Mouse (Mus musculus) hindbrain, postnatal 0 days (tissue): ENCODE measurements at regions not wholly inside any gene's neighbourhood (a gene's known extent, or its start where the extent isn't known, plus 50 kb on each side); places are given as distances from the start of the nearest gene placed in this dataset.

Experiments used
- ATAC-seq: fragments of 200-750 bp; cut with Nextera tagmentation; 2 replicates; pipeline ENCODE4 v1.8.0; 2017; ENCODE audit warnings: mild to moderate bottlenecking, moderate TSS enrichment, moderate library complexity
- DNase-seq: peaks from one replicate; pipeline ENCODE4 v3.0.0-alpha.2; 2015; ENCODE audit warnings: low spot score
- H3K27ac ChIP-seq: fragments of 300-500 bp; sonication (generic); 2 replicates; pipeline ENCODE4 v1.5.1; 2014; ENCODE audit warnings: mild to moderate bottlenecking
- H3K27me3 ChIP-seq: fragments of 300-500 bp; sonication (generic); 2 replicates; pipeline ENCODE4 v1.6.1; 2014; ENCODE audit warnings: low read length, mixed read lengths; ENCODE audit not compliant: insufficient read depth
- H3K36me3 ChIP-seq: fragments of 300-500 bp; sonication (generic); 2 replicates; pipeline ENCODE4 v1.6.1; 2014; ENCODE audit warnings: low read length, mixed read lengths; ENCODE audit not compliant: insufficient read depth
- H3K4me1 ChIP-seq: fragments of 300-500 bp; sonication (generic); 2 replicates; pipeline ENCODE4 v1.6.1; 2014; ENCODE audit warnings: antibody characterized with exemption, low read length, mixed read lengths; ENCODE audit not compliant: insufficient read depth
- H3K4me2 ChIP-seq: fragments of 300-500 bp; sonication (generic); 2 replicates; pipeline ENCODE4 v1.6.1; 2014; ENCODE audit warnings: low read depth, mild to moderate bottlenecking, low read length, moderate library complexity, mixed read lengths
- H3K4me3 ChIP-seq: fragments of 300-500 bp; sonication (generic); 2 replicates; pipeline ENCODE4 v1.5.1; 2014; ENCODE audit warnings: low read length
- H3K9ac ChIP-seq: fragments of 300-500 bp; sonication (generic); replicated peaks from 2 replicates; pipeline ENCODE4 v1.6.1; 2014; ENCODE audit warnings: mild to moderate bottlenecking, low read length, moderate library complexity, mixed read lengths
- H3K9me3 ChIP-seq: fragments of 300-500 bp; sonication (generic); 2 replicates; pipeline ENCODE4 v1.6.1; 2016; ENCODE audit warnings: low read length, mixed read lengths
- CTCF ChIP-seq: IDR thresholded peaks from 2 replicates; pipeline ENCODE4 v1.5.1; 2016; ENCODE audit warnings: antibody characterized with exemption, control low read depth, low read depth
- WGBS: fragments of 180-500 bp; shearing (Covaris S2); extraction: QIAGEN DNeasy Blood & Tissue Kit; methylation state at CpG from one replicate; pipeline ENCODE4 v1.1.7; 2014; 5-methylcytosine and 5-hydroxymethylcytosine counted together

DNA sequence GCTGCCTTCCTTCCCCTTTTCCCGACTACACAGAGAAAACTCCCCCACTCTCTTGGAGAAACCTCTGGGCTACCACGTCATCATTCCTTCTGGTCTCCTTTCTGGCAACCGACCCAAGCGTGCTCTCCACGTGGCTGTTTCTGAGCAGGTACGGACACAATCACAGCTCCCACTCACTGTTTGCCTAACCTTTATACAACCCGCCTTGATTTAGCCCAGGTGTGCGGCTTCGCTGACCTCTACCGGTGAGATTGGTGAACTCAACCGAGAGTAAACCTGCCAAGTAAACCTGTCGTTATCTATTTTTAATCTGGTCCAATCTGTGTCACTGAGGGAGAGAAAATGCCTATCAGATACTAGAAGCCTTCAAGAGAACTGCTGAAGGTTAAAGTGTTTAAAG is 142.7 kb upstream of the Gnai1 start:
- Histone ChIP-seq H3K4me1 (no peaks in the 10 kb centered on the region), H3K36me3 (no peaks in the 10 kb centered on the region), H3K27me3 (no peaks in the 10 kb centered on the region), H3K4me3 (no peak overlapping the region), H3K4me2 (no peak overlapping the region), H3K9ac (no peak overlapping the region), H3K27ac (no peak overlapping the region), H3K9me3 (no peaks in the 10 kb centered on the region)
- DNase-seq (no peak), ATAC-seq (no peak)
- WGBS, result 40% methylated on average over 12 of the region's 12 CpGs
- peak; percentile 34 for TF ChIP-seq CTCF

DNA sequence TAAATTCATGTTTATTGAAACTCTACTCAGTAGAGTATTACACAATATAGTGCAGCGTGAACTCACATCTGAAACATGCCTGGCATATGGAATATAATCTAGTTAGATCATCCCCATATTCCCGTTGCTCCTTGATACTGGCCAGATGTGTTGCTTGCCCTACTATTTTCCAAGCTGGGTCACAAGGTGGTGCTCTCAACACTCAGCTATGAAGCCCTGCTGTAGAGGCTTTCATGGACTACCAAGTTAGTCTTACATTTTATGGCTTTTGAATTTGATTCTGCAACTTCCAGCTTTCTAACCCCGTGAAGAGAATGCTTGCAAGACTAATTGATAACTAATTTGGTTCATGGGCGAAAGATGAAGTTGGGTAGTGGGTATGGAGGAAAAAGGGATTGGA is 134.2 kb upstream of the Gnai1 start:
- no peak overlapping the region for H3K4me3 ChIP-seq
- WGBS, result 78% methylated on average over 4 of the region's 4 CpGs
- H3K27ac ChIP-seq, result no peak overlapping the region
- ATAC-seq, result no peak
- no peaks in the 10 kb centered on the region for H3K4me1 ChIP-seq
- DNase-seq, result no peak
- no peak overlapping the region for H3K4me2 ChIP-seq
- H3K36me3 ChIP-seq, result no peaks in the 10 kb centered on the region
- no peaks in the 10 kb centered on the region for H3K9me3 ChIP-seq
- H3K27me3 ChIP-seq, result no peaks in the 10 kb centered on the region
- no peak overlapping the region for H3K9ac ChIP-seq
- TF ChIP-seq CTCF, result peak; percentile 16; the same call in 1 of the 2 replicates

DNA sequence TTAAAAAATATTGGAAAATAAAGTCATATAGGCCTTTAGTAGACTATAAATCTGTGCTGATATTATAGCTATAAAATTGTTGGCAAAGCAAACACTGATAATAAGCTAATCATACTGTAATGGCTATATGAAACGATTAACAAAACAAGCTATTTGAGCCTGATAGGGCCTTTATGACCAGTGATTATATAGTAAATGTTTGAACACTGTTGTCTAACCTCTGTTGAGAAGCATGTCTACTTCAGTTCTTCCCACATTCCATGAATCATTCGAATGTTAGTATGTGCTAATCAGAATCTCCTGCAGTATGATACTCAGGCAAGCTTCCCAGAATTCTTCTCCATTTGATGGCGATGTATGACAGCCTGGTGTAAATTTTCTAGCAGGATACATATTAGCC is 129.6 kb upstream of the Gnai1 start:
- Histone ChIP-seq H3K4me3 (no peak overlapping the region), H3K27me3 (no peaks in the 10 kb centered on the region), H3K27ac (no peak overlapping the region), H3K4me2 (no peak overlapping the region), H3K9ac (no peak overlapping the region), H3K4me1 (no peaks in the 10 kb centered on the region), H3K9me3 (no peaks in the 10 kb centered on the region), H3K36me3 (no peaks in the 10 kb centered on the region)
- no peak for TF ChIP-seq CTCF
- DNase-seq, result no peak
- 87% methylated on average over 3 of the region's 3 CpGs for WGBS
- no peak for ATAC-seq

DNA sequence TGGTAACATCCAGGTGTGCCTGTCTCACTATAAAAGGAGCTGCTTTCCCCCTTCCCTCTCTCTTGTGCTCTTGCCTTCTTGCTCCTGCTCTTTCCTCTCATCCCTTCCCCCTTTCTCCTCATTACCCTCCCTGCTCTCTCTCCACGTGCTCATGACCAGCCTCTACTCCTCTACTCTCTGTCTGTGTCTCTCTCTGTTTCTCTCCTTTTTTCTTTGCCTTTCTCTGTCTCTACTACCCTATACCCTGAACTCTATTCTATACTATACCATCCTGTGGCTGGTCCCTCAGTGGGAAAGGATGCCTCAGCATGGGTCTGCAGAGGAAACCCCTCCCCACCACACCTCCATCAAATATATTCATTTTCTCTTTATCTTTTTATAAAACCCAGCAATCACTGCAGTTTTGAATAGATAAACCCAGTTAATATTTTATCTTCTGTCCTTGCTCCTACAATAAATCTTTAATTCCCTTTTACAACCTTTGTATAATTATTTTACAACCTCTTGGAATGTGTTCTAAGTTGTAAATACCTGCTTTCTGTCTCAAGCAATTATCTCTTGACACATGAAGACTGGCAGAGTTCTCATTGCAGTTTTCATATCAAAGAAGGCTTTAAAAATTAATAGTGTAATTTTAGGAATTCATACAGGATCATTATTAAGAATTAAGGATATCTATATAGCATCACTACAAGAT is 127.1 kb upstream of the Gnai1 start:
- 36% methylated on average over 1 of the region's 1 CpGs for WGBS

DNA sequence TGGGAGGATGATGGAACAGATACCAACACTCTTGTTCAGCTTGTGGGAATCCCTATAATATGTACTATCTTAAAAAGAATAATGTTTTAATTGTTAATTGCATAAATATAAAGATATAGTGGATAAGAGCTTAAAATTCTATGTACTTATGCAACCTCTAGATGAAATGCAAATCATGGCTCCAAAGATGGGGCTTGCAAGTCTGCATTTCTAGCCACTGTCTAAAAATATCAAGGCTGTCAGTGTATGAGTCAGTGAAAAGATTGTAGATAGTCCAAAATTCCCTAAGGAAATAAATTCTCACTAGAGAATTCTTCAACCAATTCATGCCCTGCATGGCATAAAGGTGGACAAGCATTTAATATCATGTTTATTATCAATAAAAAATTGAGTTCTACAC is 124.2 kb upstream of the Gnai1 start:
- no peak for TF ChIP-seq CTCF
- ATAC-seq (no peak), DNase-seq (no peak)
- H3K36me3 ChIP-seq, result no peaks in the 10 kb centered on the region
- H3K27ac ChIP-seq, result no peak overlapping the region
- no peak overlapping the region for H3K4me3 ChIP-seq
- H3K27me3 ChIP-seq, result no peaks in the 10 kb centered on the region
- H3K4me1 ChIP-seq, result no peaks in the 10 kb centered on the region
- no peak overlapping the region for H3K9ac ChIP-seq
- no peak overlapping the region for H3K4me2 ChIP-seq
- no peaks in the 10 kb centered on the region for H3K9me3 ChIP-seq

More for the DNA sequence above, 127.1 kb upstream of the Gnai1 start:
- no peak for TF ChIP-seq CTCF
- Histone ChIP-seq H3K9me3 (no peaks in the 10 kb centered on the region), H3K4me1 (no peaks in the 10 kb centered on the region), H3K4me2 (no peak overlapping the region), H3K4me3 (no peak overlapping the region), H3K36me3 (no peaks in the 10 kb centered on the region), H3K27ac (no peak overlapping the region), H3K9ac (no peak overlapping the region), H3K27me3 (no peaks in the 10 kb centered on the region)
- ATAC-seq, result no peak
- DNase-seq, result no peak

DNA sequence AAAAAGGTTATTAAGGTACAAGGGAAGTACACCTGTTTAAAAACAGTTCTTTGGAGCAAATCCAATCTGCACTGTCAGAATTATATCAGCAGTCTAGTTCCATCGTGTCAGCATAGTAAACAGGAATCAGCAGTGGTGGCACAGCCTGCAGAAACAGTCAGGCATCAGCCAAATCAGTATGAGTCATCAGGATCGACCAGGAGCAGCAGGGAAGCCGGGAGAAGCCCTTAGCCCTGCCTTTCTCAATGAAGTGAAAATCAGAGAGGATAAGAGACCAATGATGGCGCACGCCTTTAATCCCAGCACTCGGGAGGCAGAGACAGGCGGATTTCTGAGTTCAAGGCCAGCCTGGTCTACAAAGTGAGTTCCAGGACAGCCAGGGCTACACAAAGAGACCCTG is 118.3 kb upstream of the Gnai1 start:
- DNase-seq (no peak), ATAC-seq (no peak)
- Histone ChIP-seq H3K9ac (no peak overlapping the region), H3K36me3 (no peaks in the 10 kb centered on the region), H3K9me3 (no peaks in the 10 kb centered on the region), H3K4me2 (no peak overlapping the region), H3K27ac (no peak overlapping the region), H3K4me1 (no peaks in the 10 kb centered on the region), H3K27me3 (no peaks in the 10 kb centered on the region), H3K4me3 (no peak overlapping the region)
- WGBS, result 83% methylated on average over 7 of the region's 7 CpGs
- TF ChIP-seq CTCF, result no peak

DNA sequence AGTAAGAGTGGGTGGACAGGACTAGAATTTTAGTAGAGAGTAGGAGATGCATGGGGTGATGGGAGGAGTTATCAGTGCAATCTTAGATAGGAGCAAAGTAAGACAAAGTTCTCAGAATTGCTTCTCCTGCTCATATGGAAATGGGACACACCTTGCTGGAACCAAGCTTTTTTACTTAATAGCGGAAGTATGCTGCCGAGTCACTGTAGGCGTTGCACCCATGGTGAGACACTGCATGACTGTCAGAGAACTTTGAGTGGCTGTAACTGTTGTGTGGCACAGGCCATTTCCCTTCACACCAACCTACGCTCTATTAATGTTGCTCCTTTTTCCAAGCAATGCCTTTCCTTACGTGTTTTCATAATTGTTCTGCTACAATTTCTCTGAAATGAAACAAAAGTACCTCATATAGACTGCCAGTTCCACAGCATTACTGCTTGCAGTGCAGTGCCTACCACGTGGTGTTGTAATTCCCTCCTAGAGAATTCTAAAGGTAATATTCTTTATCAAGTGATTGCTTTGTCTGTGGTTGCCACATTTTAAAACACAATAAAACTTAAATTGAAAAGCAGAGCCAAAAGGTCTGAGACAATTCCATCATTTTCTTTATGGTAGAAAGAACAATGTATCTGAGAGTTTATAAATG is 117.3 kb upstream of the Gnai1 start:
- ATAC-seq, result no peak
- H3K9ac ChIP-seq, result no peak overlapping the region
- WGBS, result 82% methylated on average over 6 of the region's 6 CpGs
- no peak overlapping the region for H3K4me3 ChIP-seq
- DNase-seq, result no peak
- no peaks in the 10 kb centered on the region for H3K36me3 ChIP-seq
- H3K27ac ChIP-seq, result no peak overlapping the region
- H3K4me2 ChIP-seq, result no peak overlapping the region
- no peaks in the 10 kb centered on the region for H3K4me1 ChIP-seq
- H3K27me3 ChIP-seq, result no peaks in the 10 kb centered on the region
- no peak for TF ChIP-seq CTCF
- H3K9me3 ChIP-seq, result no peaks in the 10 kb centered on the region
